Mouse (Mus musculus) myocyte (in vitro differentiated cells): ENCODE data around the gene Stk11ip.

Source experiments
- CEBPB ChIP-seq: IDR thresholded peaks from 2 replicates; pipeline ENCODE4 v1.6.1; 2011; ENCODE audit warnings: mild to moderate bottlenecking, moderate library complexity; ENCODE audit not compliant: poor library complexity, insufficient read depth, severe bottlenecking
- E2F4 ChIP-seq: IDR thresholded peaks from one replicate; pipeline ENCODE4 v1.6.1; 2011; ENCODE audit warnings: mild to moderate bottlenecking, control low read depth, moderate library complexity; ENCODE audit not compliant: insufficient read depth
- MAX ChIP-seq: IDR thresholded peaks from one replicate; pipeline ENCODE4 v1.6.1; 2011; ENCODE audit warnings: low read depth, mild to moderate bottlenecking, control low read depth
- MYOD1 ChIP-seq, 3 experiments: IDR thresholded peaks; one replicate each; pipeline ENCODE4 v1.6.1; 2011; ENCODE audit warnings: control low read depth in 2 of 3, low read depth in 2 of 3, mild to moderate bottlenecking in 2 of 3, moderate library complexity in 1 of 3; ENCODE audit not compliant: insufficient read length in 2 of 3, control insufficient read depth in 1 of 3
- MYOG ChIP-seq, 3 experiments: IDR thresholded peaks; one replicate each; pipeline ENCODE4 v1.6.1; 2011; ENCODE audit warnings: control low read depth in 2 of 3, low read depth in 2 of 3, mild to moderate bottlenecking in 2 of 3; ENCODE audit not compliant: insufficient read length in 2 of 3, control insufficient read depth in 1 of 3, insufficient read depth in 1 of 3
- POLR2A ChIP-seq: IDR thresholded peaks from one replicate; pipeline ENCODE4 v1.6.1; 2011; ENCODE audit warnings: low read depth, mild to moderate bottlenecking, control low read depth, moderate library complexity; ENCODE audit not compliant: insufficient read length
- POLR2AphosphoS2 ChIP-seq: IDR thresholded peaks from one replicate; pipeline ENCODE4 v1.6.1; 2011; ENCODE audit warnings: low read depth, control low read depth; ENCODE audit not compliant: insufficient read length
- REST ChIP-seq: IDR thresholded peaks from one replicate; pipeline ENCODE4 v1.6.1; 2011; ENCODE audit warnings: mild to moderate bottlenecking, control low read depth, moderate library complexity; ENCODE audit not compliant: insufficient read depth, insufficient read length
- TCF12 ChIP-seq: IDR thresholded peaks from one replicate; pipeline ENCODE4 v1.6.1; 2011; ENCODE audit warnings: mild to moderate bottlenecking, control low read depth; ENCODE audit not compliant: poor library complexity, insufficient read depth, severe bottlenecking
- USF1 ChIP-seq: IDR thresholded peaks from one replicate; pipeline ENCODE4 v1.6.1; 2011; ENCODE audit warnings: low read depth, mild to moderate bottlenecking, control low read depth, moderate library complexity

DNA sequence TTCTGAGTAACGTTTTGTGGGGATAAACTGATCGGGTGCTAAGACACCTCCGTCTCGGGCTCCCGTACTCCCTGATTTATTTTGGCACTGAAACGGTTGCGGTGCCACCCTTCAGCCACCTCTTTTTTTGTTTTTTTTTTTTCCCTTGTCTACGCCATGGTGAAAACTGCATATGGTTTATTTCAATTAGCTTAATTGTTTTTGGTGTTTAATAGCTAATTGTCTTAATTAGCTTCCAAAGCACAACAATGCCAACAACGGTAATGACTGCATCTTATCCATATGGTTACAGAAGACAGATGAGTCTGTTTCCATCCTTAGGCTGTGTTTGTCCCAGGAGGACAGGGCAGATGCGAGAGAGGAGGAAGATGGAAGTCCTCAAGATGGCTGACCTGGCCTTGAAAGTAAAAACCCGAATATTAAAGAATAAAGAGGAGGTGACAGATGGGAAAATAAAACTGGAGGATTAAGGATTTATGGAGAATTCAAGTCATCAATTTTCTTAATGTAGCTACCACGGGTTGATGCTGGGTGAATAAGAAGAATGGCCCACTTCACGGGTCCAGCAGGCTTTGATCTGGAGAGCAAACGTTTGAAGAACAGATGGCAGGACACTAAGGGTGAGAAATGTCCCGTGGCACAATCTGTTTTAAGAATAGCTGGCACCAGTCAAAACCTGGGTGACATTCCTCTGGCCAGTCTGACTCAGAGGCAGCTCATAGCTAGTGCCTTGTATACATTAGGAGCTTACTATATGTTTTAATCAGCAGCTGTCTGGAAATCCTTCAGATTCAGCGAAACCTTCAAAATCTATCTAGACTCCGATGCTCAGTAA lies 53.4 kb downstream of the Stk11ip start:
- TF ChIP-seq POLR2AphosphoS2 (no peak), MAX (no peak), CEBPB (no peak), POLR2A (no peak), MYOG (IDR thresholded peaks at IDR 0.05; ENCODE audit: control insufficient read depth in 1 of 3, insufficient read depth in 1 of 3, insufficient read length in 2 of 3, low read depth in 2 of 3) (no peak), TCF12 (no peak), MYOD1 (IDR thresholded peaks at IDR 0.05; ENCODE audit: control insufficient read depth in 1 of 3, insufficient read length in 2 of 3, low read depth in 2 of 3) (no peak), USF1 (no peak), E2F4 (no peak), REST (no peak)
